Mouse (Mus musculus) right cerebral cortex, postnatal 14 days (tissue): ENCODE results near the gene Cacna2d3.

Source experiments
- DNase-seq: peaks from one replicate; pipeline ENCODE4 v3.0.0; 2022

Gene Cacna2d3

DNA sequence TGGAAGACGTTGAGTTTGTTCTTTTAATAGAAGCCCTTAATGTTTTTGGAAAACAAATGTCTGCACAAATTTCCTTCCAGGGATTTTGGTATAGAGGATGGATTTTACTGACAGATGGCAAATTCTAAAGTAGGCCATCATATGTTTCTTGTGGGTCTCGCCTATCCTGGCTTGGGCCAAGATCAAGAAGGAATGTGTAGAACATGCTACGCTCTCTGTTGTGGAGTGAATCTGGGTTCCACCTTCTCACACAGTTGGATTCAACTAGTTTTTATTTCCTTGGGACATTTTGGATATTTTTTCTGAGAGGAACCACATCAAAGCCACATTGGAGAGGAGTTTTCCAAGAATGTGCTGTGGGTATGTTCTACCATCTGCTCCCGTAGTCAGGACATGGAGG is 835.0 kb downstream of the Cacna2d3 start:
- no peak for DNase-seq

DNA sequence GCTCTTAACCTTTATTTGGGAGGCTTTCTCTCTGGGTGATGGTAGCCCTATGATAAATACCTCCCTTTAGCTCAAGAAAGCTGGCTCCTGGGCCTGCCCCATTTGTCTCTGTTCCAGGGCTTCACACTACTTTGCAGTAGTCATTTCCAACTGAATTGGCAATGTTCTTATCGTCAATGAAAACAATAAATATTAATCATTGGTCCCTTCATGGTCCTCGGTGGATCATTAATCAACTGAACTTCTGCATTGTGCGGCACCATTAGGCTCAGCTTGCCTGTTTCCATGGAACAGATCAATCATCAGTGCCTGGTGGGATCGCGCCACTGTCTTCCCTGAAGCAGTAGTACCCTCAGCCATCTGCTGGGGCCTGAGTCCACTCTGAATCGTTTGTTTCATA is 850.7 kb downstream of the Cacna2d3 start:
- DNase-seq, result no peak

GRCm38 (mm10) chr14:28870382-28870781 is 851.3 kb downstream of the Cacna2d3 start:
- DNase-seq, result no peak

- DNase-seq, result no peak
These were observed 856.7 kb downstream of the Cacna2d3 start for GRCm38 (mm10) chr14:28864925-28865324.

- DNase-seq, result no peak
These were observed 860.5 kb downstream of the Cacna2d3 start for GRCm38 (mm10) chr14:28861142-28861541.
